Mouse (Mus musculus) forebrain, embryonic 16.5 days (tissue): ENCODE measurements around the gene Cfap58. TPM values are rescaled to one million over a fixed set of nuclear protein-coding genes. Genes with fewer than 3 reads are reported as not detected.
A peak's percentile ranks its signal among the peaks of the same experiment; 100 is the strongest.

Experiments
- ATAC-seq: fragments of 200-750 bp; cut with Nextera tagmentation; 2 replicates; pipeline ENCODE4 v1.8.0; 2017; ENCODE audit warnings: mild to moderate bottlenecking, moderate library complexity
- H3K27ac ChIP-seq: fragments of 300-500 bp; sonication (generic); 2 replicates; pipeline ENCODE4 v1.5.1; 2014; ENCODE audit warnings: low read length, control low read depth
- H3K27me3 ChIP-seq: fragments of 300-500 bp; sonication (generic); replicated peaks from 2 replicates; pipeline ENCODE4 v1.6.1; 2014; ENCODE audit warnings: low read length; ENCODE audit not compliant: control insufficient read depth, insufficient read depth
- H3K36me3 ChIP-seq: fragments of 300-500 bp; sonication (generic); 2 replicates; pipeline ENCODE4 v1.6.1; 2014; ENCODE audit not compliant: control insufficient read depth, insufficient read depth
- H3K4me1 ChIP-seq: fragments of 300-500 bp; sonication (generic); replicated peaks from 2 replicates; pipeline ENCODE4 v1.6.1; 2014; ENCODE audit warnings: low read length; ENCODE audit not compliant: control insufficient read depth, insufficient read depth
- H3K4me2 ChIP-seq: fragments of 300-500 bp; sonication (generic); 2 replicates; pipeline ENCODE4 v1.6.1; 2014; ENCODE audit warnings: mild to moderate bottlenecking, low read length, control low read depth
- H3K4me3 ChIP-seq: fragments of 300-500 bp; sonication (generic); replicated peaks from 2 replicates; pipeline ENCODE4 v1.5.1; 2014; ENCODE audit warnings: mild to moderate bottlenecking, low read length, control low read depth
- H3K9ac ChIP-seq: fragments of 300-500 bp; sonication (generic); replicated peaks from 2 replicates; pipeline ENCODE4 v1.6.1; 2014; ENCODE audit warnings: low read depth, low read length, control low read depth
- H3K9me3 ChIP-seq: fragments of 300-500 bp; sonication (generic); 2 replicates; pipeline ENCODE4 v1.6.1; 2016; ENCODE audit warnings: low read length; ENCODE audit not compliant: control insufficient read depth
- WGBS: fragments of 180-500 bp; shearing (Covaris S2); extraction: QIAGEN DNeasy Blood & Tissue Kit; methylation state at CpG from one replicate; pipeline ENCODE4 v1.1.7; 2014; 5-methylcytosine and 5-hydroxymethylcytosine counted together
- polyA plus RNA-seq: library from polyadenylated mRNA; unstranded; fragments of >200 nt; fragmentation: Nextera tagmentation; extraction: Ambion mirVana; gene quantifications from 2 replicates; pipeline ENCODE4 v1.2.1, GENCODE M21; 2015

Gene Cfap58
- 0.27 and 0.33 TPM in 2 replicates for polyA plus RNA-seq

- Histone ChIP-seq H3K9me3 (no peaks in the 10 kb centered on the region), H3K27me3 (no peaks in the 10 kb centered on the region), H3K4me3 (peak within 1 kb of the TSS; percentile 51), H3K4me1 (peaks cover 4% of the 10 kb centered on the region), H3K9ac (peak within 1 kb of the TSS; percentile 47), H3K4me2 (peak within 1 kb of the TSS; percentile 88), H3K27ac (no peak within 1 kb of the TSS), H3K36me3 (no peaks in the 10 kb centered on the region)
- peak; percentile 90 for ATAC-seq
- WGBS: 4% methylated on average over 41 of the region's 41 CpGs
Observed at GRCm38 (mm10) chr19:47937443-47938406, at the start of gene Cfap58. TSS of gene Cfap58 (plus strand) at chr19:47937675.

- Histone ChIP-seq H3K4me3 (no peak overlapping the region), H3K9ac (no peak overlapping the region), H3K27me3 (no peaks in the 10 kb centered on the region), H3K4me1 (0 out of 2 replicates have a peak, but pooled peaks cover 3% of the 10 kb centered on the region), H3K4me2 (no peak overlapping the region), H3K36me3 (no peaks in the 10 kb centered on the region), H3K27ac (no peak overlapping the region), H3K9me3 (no peaks in the 10 kb centered on the region)
- no peak for ATAC-seq
- 98% methylated on average over 8 of the region's 8 CpGs for WGBS
Observed at GRCm38 (mm10) chr19:47888037-47888436, 49.4 kb upstream of the Cfap58 start.

DNA sequence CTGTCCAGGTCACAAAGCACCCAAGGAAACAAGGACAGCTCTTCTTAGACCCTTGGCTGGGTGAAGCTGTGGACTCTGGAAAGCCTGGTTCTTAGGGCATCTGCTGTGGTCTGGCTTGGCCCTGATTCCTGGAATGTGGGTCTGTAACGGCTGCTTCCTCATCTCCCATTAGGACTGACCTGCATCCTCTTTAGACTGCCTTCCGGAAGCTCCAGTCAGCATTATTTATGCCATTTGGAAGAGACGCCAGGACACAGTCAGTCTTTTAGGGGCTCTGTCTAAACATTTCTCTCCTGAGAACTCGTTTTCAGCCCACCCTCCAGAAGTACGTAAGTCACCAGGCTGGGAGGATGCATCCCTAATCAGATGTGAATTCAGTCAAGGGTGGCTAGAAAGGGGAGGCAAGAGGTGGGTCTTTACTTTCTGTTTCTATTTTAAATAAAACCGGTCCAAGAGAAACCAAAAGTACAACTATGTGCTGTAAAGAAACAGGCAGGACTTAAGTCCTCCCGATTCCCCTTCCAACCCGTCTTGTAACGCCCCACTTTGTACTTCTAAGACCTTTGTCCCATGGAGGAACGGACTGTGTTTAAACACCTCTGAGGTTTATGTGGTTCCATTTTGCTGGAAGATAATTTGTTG lies 46.9 kb upstream of the Cfap58 start:
- Histone ChIP-seq H3K9me3 (no peaks in the 10 kb centered on the region), H3K4me2 (no peak overlapping the region), H3K9ac (no peak overlapping the region), H3K27ac (no peak overlapping the region), H3K36me3 (no peaks in the 10 kb centered on the region), H3K27me3 (no peaks in the 10 kb centered on the region), H3K4me3 (no peak overlapping the region), H3K4me1 (0 out of 2 replicates have a peak, but pooled peaks cover 2% of the 10 kb centered on the region)
- 75% methylated on average over 10 of the region's 10 CpGs for WGBS
- no peak for ATAC-seq

DNA sequence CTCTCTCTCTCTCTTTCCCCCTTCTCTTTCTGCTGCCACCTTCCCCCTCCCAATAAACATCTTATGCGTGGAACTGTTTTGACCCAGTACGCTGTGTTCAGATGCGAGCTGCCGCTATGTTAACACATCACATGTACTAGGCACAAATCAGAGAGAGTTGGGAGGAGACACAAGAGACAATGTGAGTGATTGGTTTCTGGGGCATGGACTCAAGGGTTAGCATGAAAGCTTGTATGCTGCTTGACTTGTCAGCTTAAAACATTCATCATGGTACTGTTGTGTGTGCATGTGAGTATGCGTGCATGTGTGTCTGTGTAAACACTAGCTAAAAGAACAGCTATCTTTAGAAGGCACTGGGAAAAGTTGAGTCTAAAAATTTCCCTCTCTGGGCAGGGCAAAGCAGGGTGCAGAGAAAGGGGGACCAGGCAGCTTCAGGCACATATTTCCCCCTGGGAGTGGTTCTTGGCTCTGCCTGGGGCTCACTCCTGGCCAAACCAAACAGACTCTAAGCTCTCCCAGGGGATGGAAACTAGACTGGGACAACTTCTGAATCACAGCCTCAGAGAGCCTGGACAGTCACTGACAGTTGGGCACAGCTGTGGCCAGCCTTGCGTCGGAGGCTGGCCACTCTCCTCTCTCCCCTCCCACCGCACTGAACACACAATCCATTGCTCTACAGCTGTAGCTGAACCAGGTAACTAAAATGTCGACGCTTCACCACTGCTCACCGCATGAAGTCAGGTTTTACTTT lies 45.7 kb upstream of the Cfap58 start:
- WGBS: 89% methylated on average over 11 of the region's 11 CpGs
- Histone ChIP-seq H3K4me2 (no peak overlapping the region), H3K9me3 (no peaks in the 10 kb centered on the region), H3K9ac (no peak overlapping the region), H3K27me3 (no peaks in the 10 kb centered on the region), H3K27ac (no peak overlapping the region), H3K4me1 (0 out of 2 replicates have a peak, but pooled peaks cover 2% of the 10 kb centered on the region), H3K36me3 (peaks cover 5% of the 10 kb centered on the region; the same call in 1 of the 2 replicates), H3K4me3 (no peak overlapping the region)
- ATAC-seq: no peak

DNA sequence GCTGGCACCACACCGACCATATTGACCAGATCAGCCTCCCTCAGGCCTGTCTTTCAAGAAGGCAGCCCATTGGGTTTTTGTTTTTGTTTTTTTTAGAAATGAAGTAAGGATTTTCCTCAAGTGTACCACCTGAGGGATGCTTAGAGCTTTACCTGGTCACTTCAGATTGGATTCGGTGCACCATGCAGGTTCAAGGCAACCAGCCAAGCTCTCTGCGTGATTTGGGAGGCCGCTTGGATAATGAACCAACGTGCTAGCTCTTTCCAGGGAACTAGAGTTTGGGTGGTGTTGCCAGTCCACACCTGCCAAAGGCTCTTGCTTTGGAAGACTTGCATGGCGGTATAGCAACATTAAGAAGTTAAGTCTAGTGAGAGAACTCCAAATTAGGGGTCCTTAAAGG lies 44.4 kb upstream of the Cfap58 start:
- no peak for ATAC-seq
- Histone ChIP-seq H3K9ac (no peak overlapping the region), H3K4me1 (no peaks in the 10 kb centered on the region), H3K4me2 (no peak overlapping the region), H3K4me3 (no peak overlapping the region), H3K27me3 (no peaks in the 10 kb centered on the region), H3K27ac (no peak overlapping the region), H3K9me3 (no peaks in the 10 kb centered on the region), H3K36me3 (peaks cover 6% of the 10 kb centered on the region)
- 91% methylated on average over 6 of the region's 6 CpGs for WGBS

- Histone ChIP-seq H3K9me3 (no peaks in the 10 kb centered on the region), H3K4me1 (peaks cover 4% of the 10 kb centered on the region; the same call in 1 of the 2 replicates), H3K4me2 (no peak overlapping the region), H3K4me3 (no peak overlapping the region), H3K36me3 (peaks cover 6% of the 10 kb centered on the region), H3K9ac (no peak overlapping the region), H3K27ac (no peak overlapping the region), H3K27me3 (no peaks in the 10 kb centered on the region)
- no peak for ATAC-seq
- WGBS: 88% methylated on average over 8 of the region's 8 CpGs
Observed at GRCm38 (mm10) chr19:47898472-47899079, 38.9 kb upstream of the Cfap58 start.

DNA sequence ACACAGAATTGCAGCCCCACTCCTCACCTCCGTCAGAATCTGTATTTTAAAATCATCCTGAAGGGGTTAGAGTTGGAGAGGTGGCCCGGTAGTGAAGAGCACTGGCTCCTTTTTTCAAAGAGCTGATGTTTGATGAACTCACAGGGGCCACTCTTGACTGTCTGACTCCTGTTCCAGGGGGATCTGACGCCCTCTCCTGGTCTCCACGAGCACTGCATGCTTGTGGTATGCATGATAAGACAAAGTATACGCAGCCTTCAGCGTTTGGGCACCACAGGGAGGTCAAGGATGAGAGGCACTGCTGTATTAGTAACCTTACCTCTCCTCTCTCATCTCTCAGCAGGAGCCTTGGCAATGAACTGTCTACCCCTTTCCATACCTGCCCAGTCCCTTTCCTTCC lies 37.5 kb upstream of the Cfap58 start:
- 69% methylated on average over 6 of the region's 6 CpGs for WGBS
- no peak for ATAC-seq

GRCm38 (mm10) chr19:47900558-47900957 lies 36.9 kb upstream of the Cfap58 start:
- Histone ChIP-seq H3K9ac (no peak overlapping the region), H3K4me3 (no peak overlapping the region), H3K4me1 (peaks cover 4% of the 10 kb centered on the region; the same call in 1 of the 2 replicates), H3K9me3 (no peaks in the 10 kb centered on the region), H3K4me2 (no peak overlapping the region), H3K27ac (no peak overlapping the region), H3K36me3 (peaks cover 6% of the 10 kb centered on the region), H3K27me3 (no peaks in the 10 kb centered on the region)
- ATAC-seq: no peak
- WGBS: 89% methylated on average over 10 of the region's 10 CpGs

More for the DNA sequence above, 37.5 kb upstream of the Cfap58 start:
- no peak overlapping the region for H3K4me2 ChIP-seq
- H3K4me3 ChIP-seq: no peak overlapping the region
- no peak overlapping the region for H3K9ac ChIP-seq
- peaks cover 4% of the 10 kb centered on the region; the same call in 1 of the 2 replicates for H3K4me1 ChIP-seq
- peaks cover 6% of the 10 kb centered on the region for H3K36me3 ChIP-seq
- H3K9me3 ChIP-seq: no peaks in the 10 kb centered on the region
- no peak overlapping the region for H3K27ac ChIP-seq
- H3K27me3 ChIP-seq: no peaks in the 10 kb centered on the region
